Mouse (Mus musculus): Measurements from ENCODE around the gene Tmem177. TPM values are rescaled to one million over a fixed set of nuclear protein-coding genes. Genes with fewer than 3 reads are reported as not detected.

The Tmem177 gene
- polyA plus RNA-seq, 1 experiment from 2014 or later: 4.2 TPM

- no peak overlapping the region for H3K9ac ChIP-seq (ENCODE audit: low read length)
- ATAC-seq (ENCODE audit: low FRiP score, low TSS enrichment): no peak
- no peak for DNase-seq (ENCODE audit: low spot score)
- no peak overlapping the region for H3K4me3 ChIP-seq (ENCODE audit: low read depth, low read length)
- TF ChIP-seq EP300 (optimal IDR thresholded peaks at IDR 0.05) (no peak), CTCF (IDR thresholded peaks at IDR 0.05; ENCODE audit: low read depth) (no peak)
- 55% methylated on average over 7 of the region's 7 CpGs for WGBS
- no peaks in the 10 kb centered on the region for H3K4me1 ChIP-seq (replicated peaks; ENCODE audit: control insufficient read depth, insufficient read depth)
- H3K9me3 ChIP-seq (ENCODE audit: control insufficient read depth, low read length): no peaks in the 10 kb centered on the region
- no peak overlapping the region for H3K4me2 ChIP-seq (replicated peaks; ENCODE audit: low read depth)
- H3K27ac ChIP-seq (replicated peaks): no peak overlapping the region
- H3K36me3 ChIP-seq (ENCODE audit: control insufficient read depth, insufficient read depth, low read length): no peaks in the 10 kb centered on the region
- no peaks in the 10 kb centered on the region for H3K27me3 ChIP-seq (ENCODE audit: control insufficient read depth, insufficient read depth, low read length)
Observed at GRCm38 (mm10) chr1:119863507-119864296, 49.3 kb downstream of the Tmem177 start.

GRCm38 (mm10) chr1:119859566-119859965 lies 53.4 kb downstream of the Tmem177 start:
- H3K4me1 ChIP-seq (replicated peaks; ENCODE audit: control insufficient read depth, insufficient read depth): no peaks in the 10 kb centered on the region
- H3K36me3 ChIP-seq (ENCODE audit: control insufficient read depth, insufficient read depth, low read length): no peaks in the 10 kb centered on the region
- DNase-seq (ENCODE audit: low spot score): no peak
- no peak overlapping the region for H3K27ac ChIP-seq (replicated peaks)
- H3K4me2 ChIP-seq (replicated peaks; ENCODE audit: low read depth): no peak overlapping the region
- H3K27me3 ChIP-seq (ENCODE audit: control insufficient read depth, insufficient read depth, low read length): no peaks in the 10 kb centered on the region
- ATAC-seq (ENCODE audit: low FRiP score, low TSS enrichment): no peak
- H3K9me3 ChIP-seq (ENCODE audit: control insufficient read depth, low read length): no peaks in the 10 kb centered on the region
- 81% methylated on average over 5 of the region's 5 CpGs for WGBS
- H3K9ac ChIP-seq (ENCODE audit: low read length): no peak overlapping the region
- no peak overlapping the region for H3K4me3 ChIP-seq (ENCODE audit: low read depth, low read length)
- TF ChIP-seq CTCF (IDR thresholded peaks at IDR 0.05; ENCODE audit: low read depth) (no peak), EP300 (optimal IDR thresholded peaks at IDR 0.05) (no peak)

Other genes with a start within 250 kb of the Tmem177 start
- gene Ptpn4, start 75.6 kb downstream of the Tmem177 start, polyA plus RNA-seq (2015; fragmentation: Nextera tagmentation; extraction: Ambion mirVana): 2.6 and 2.9 TPM in 2 replicates
- 0.07 and 0.11 TPM in 2 replicates for gene Cfap221, start 84.0 kb upstream of the Tmem177 start, polyA plus RNA-seq (2015; fragmentation: Nextera tagmentation; extraction: Ambion mirVana)
- 3.0 and 4.6 TPM in 2 replicates for gene Sctr, start 93.7 kb upstream of the Tmem177 start, polyA plus RNA-seq (2015; fragmentation: Nextera tagmentation; extraction: Ambion mirVana)
- 7.8 and 8.8 TPM in 2 replicates for gene Tmem37, start 160.9 kb upstream of the Tmem177 start, polyA plus RNA-seq (2015; fragmentation: Nextera tagmentation; extraction: Ambion mirVana)
- gene Dbi, start 207.9 kb upstream of the Tmem177 start, polyA plus RNA-seq (2015; fragmentation: Nextera tagmentation; extraction: Ambion mirVana): 1,663 and 1,741 TPM in 2 replicates
- 10.1 and 11.9 TPM in 2 replicates for gene 3110009E18Rik, start 208.0 kb upstream of the Tmem177 start, polyA plus RNA-seq (2015; fragmentation: Nextera tagmentation; extraction: Ambion mirVana)